Mouse (Mus musculus) cerebellum, postnatal 4 days (tissue): ENCODE results near the gene Srgap1.

Experiments used
- DNase-seq, 2 experiments: peaks; one replicate each; pipeline ENCODE4 v3.0.0; 2022; ENCODE audit warnings: low spot score in 2 of 2, mixed read lengths in 1 of 2

The Srgap1 gene

GRCm38 (mm10) chr10:122017063-122017462 lies 30.1 kb downstream of the Srgap1 start:
- DNase-seq: no peak

GRCm38 (mm10) chr10:122016631-122017030 lies 30.5 kb downstream of the Srgap1 start:
- DNase-seq: no peak

- no peak for DNase-seq
Measured at GRCm38 (mm10) chr10:122012321-122012720, 34.8 kb downstream of the Srgap1 start.

- DNase-seq: no peak
Measured at GRCm38 (mm10) chr10:122008731-122009391, 38.3 kb downstream of the Srgap1 start.

- DNase-seq: no peak
Measured at GRCm38 (mm10) chr10:122008370-122008730, 38.8 kb downstream of the Srgap1 start.

- DNase-seq: no peak
Measured at GRCm38 (mm10) chr10:122006606-122007005, 40.5 kb downstream of the Srgap1 start.

- no peak for DNase-seq
Measured at GRCm38 (mm10) chr10:122006151-122006550, 41.0 kb downstream of the Srgap1 start.

- no peak for DNase-seq
Measured at GRCm38 (mm10) chr10:122005560-122005959, 41.6 kb downstream of the Srgap1 start.

- no peak for DNase-seq
Measured at GRCm38 (mm10) chr10:122002930-122003329, 44.2 kb downstream of the Srgap1 start.

- no peak for DNase-seq
Measured at GRCm38 (mm10) chr10:121998806-121999205, 48.3 kb downstream of the Srgap1 start.

GRCm38 (mm10) chr10:121996500-121996899 lies 50.6 kb downstream of the Srgap1 start:
- DNase-seq: no peak

GRCm38 (mm10) chr10:121995448-121995847 lies 51.7 kb downstream of the Srgap1 start:
- DNase-seq: no peak

- DNase-seq: no peak
Measured at GRCm38 (mm10) chr10:121994660-121995059, 52.5 kb downstream of the Srgap1 start.

GRCm38 (mm10) chr10:121992609-121993008 lies 54.5 kb downstream of the Srgap1 start:
- DNase-seq: no peak

- no peak for DNase-seq
Measured at GRCm38 (mm10) chr10:121986997-121987396, 60.1 kb downstream of the Srgap1 start.

- no peak for DNase-seq
Measured at GRCm38 (mm10) chr10:121984887-121985286, 62.2 kb downstream of the Srgap1 start.

GRCm38 (mm10) chr10:121983993-121984610 lies 63.0 kb downstream of the Srgap1 start:
- no peak for DNase-seq

GRCm38 (mm10) chr10:121975330-121975729 lies 71.8 kb downstream of the Srgap1 start:
- no peak for DNase-seq

GRCm38 (mm10) chr10:121974591-121974990 lies 72.5 kb downstream of the Srgap1 start:
- no peak for DNase-seq

GRCm38 (mm10) chr10:121973281-121973680 lies 73.8 kb downstream of the Srgap1 start:
- no peak for DNase-seq

- DNase-seq: no peak
Measured at GRCm38 (mm10) chr10:121972249-121972892, 74.7 kb downstream of the Srgap1 start.

- DNase-seq: no peak
Measured at GRCm38 (mm10) chr10:121971658-121972057, 75.5 kb downstream of the Srgap1 start.

- no peak for DNase-seq
Measured at GRCm38 (mm10) chr10:121970912-121971311, 76.2 kb downstream of the Srgap1 start.
